Mouse (Mus musculus) intestine, embryonic 16.5 days (tissue): ENCODE data around the gene Nkiras1. TPM values are rescaled to one million over a fixed set of nuclear protein-coding genes. Genes with fewer than 3 reads are reported as not detected.
"Not testable (repeated sequence)": the region's sequence is repeated elsewhere in the genome, so short reads cannot be mapped to it uniquely, and the experiment has no call there.

Experiments used
- ATAC-seq: fragments of 200-750 bp; cut with Nextera tagmentation; 2 replicates; pipeline ENCODE4 v1.8.0; 2017; ENCODE audit warnings: moderate TSS enrichment, moderate library complexity
- H3K27ac ChIP-seq: fragments of 300-500 bp; sonication (generic); 2 replicates; pipeline ENCODE4 v1.5.1; 2014; ENCODE audit warnings: mild to moderate bottlenecking, low read length
- H3K27me3 ChIP-seq: fragments of 300-500 bp; sonication (generic); replicated peaks from 2 replicates; pipeline ENCODE4 v1.6.1; 2014; ENCODE audit warnings: low read length, control low read depth, mixed read lengths; ENCODE audit not compliant: control insufficient read depth, insufficient read depth
- H3K36me3 ChIP-seq: fragments of 300-500 bp; sonication (generic); 2 replicates; pipeline ENCODE4 v1.6.1; 2014; ENCODE audit warnings: low read length, control low read depth; ENCODE audit not compliant: control insufficient read depth, insufficient read depth
- H3K4me1 ChIP-seq: fragments of 300-500 bp; sonication (generic); 2 replicates; pipeline ENCODE4 v1.6.1; 2014; ENCODE audit warnings: low read length, control low read depth, mixed read lengths; ENCODE audit not compliant: control insufficient read depth, insufficient read depth
- H3K4me2 ChIP-seq: fragments of 300-500 bp; sonication (generic); 2 replicates; pipeline ENCODE4 v1.6.1; 2014; ENCODE audit warnings: low read depth, low read length, control low read depth
- H3K4me3 ChIP-seq: fragments of 300-500 bp; sonication (generic); 2 replicates; pipeline ENCODE4 v1.5.1; 2014; ENCODE audit warnings: mild to moderate bottlenecking, low read length
- H3K9ac ChIP-seq: fragments of 300-500 bp; sonication (generic); 2 replicates; pipeline ENCODE4 v1.6.1; 2014; ENCODE audit warnings: low read depth, low read length
- H3K9me3 ChIP-seq: fragments of 300-500 bp; sonication (generic); 2 replicates; pipeline ENCODE4 v1.6.1; 2016; ENCODE audit warnings: low read length, control low read depth; ENCODE audit not compliant: control insufficient read depth
- WGBS: fragments of 180-500 bp; shearing (Covaris S2); extraction: QIAGEN DNeasy Blood & Tissue Kit; methylation state at CpG from one replicate; pipeline ENCODE4 v1.1.7; 2014; 5-methylcytosine and 5-hydroxymethylcytosine counted together
- polyA plus RNA-seq: library from polyadenylated mRNA; unstranded; fragments of >200 nt; fragmentation: Nextera tagmentation; extraction: Ambion mirVana; gene quantifications from 2 replicates; pipeline ENCODE4 v1.2.1, GENCODE M21; 2015

The Nkiras1 gene
- polyA plus RNA-seq, 1 experiment from 2014 or later, result 15.9 TPM

GRCm38 (mm10) chr14:18236496-18237235, 34.3 kb upstream of the Nkiras1 start:
- not testable (repeated sequence) for ATAC-seq, H3K4me1 ChIP-seq
- 60% methylated on average over 2 of the region's 2 CpGs for WGBS

DNA sequence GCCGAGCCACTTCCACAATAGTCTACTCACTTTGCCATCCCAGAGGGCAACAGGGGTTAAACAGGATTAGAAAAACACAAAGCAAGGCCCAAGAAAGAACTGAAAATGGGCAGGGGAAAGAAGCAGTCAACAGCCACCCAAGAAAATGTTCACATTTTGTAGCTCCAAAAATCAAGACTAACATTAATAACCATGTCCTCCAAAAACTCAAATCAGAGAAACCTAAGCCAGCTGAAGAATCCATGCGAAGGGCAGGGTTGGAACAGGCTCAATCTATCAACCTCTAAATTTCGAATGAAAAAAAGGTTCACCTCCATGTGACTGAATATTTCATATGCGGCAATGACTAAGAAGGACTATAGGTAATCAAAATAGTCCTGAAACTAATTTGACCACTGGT, 33.6 kb upstream of the Nkiras1 start:
- Histone ChIP-seq H3K9ac (no peak overlapping the region), H3K4me1 (peaks cover 5% of the 10 kb centered on the region; the same call in 1 of the 2 replicates), H3K27me3 (no peaks in the 10 kb centered on the region), H3K36me3 (no peaks in the 10 kb centered on the region), H3K4me2 (no peak overlapping the region), H3K27ac (no peak overlapping the region), H3K9me3 (no peaks in the 10 kb centered on the region), H3K4me3 (no peak overlapping the region)
- ATAC-seq, result no peak
- WGBS, result 64% methylated on average over 4 of the region's 4 CpGs

More at GRCm38 (mm10) chr14:18236496-18237235, 34.3 kb upstream of the Nkiras1 start:
- H3K4me2 ChIP-seq, H3K4me3 ChIP-seq, H3K9me3 ChIP-seq, H3K27ac ChIP-seq, H3K9ac ChIP-seq, H3K27me3 ChIP-seq, H3K36me3 ChIP-seq: not testable (repeated sequence)

DNA sequence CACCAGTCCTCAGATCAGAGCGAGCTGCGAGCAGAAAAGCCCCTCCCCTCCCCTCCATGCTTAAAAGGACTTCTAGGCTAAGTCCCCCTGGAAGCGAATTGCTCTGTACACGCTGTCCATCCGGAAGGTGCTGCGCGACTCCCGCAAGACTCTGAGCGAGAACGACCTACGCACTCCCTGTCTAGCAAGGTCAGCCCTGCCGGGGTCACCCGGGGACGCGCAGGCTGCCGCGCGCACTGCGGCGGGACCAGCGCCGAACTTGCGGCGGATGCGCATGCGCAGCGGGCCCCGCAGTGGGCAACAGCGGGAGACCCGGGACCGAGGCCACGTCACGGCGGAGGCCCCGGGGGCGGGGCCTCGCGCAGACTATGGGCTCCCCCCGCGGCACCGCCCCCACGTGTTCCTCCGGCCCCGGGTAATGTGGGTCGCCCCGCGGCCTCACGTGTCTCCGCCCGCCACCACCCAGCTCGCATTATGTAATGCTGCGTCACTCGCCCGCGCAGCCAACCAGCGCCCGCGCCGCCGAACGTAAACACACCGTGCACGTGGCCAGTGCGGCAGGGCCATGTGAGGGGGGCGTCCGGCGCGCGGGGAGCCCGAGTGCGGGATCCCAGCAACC, 32.7 kb upstream of the Nkiras1 start:
- Histone ChIP-seq H3K9ac (peak overlapping the region; percentile 76), H3K4me2 (peak overlapping the region; percentile 81), H3K4me1 (peaks cover 5% of the 10 kb centered on the region; the same call in 1 of the 2 replicates), H3K36me3 (no peaks in the 10 kb centered on the region), H3K27ac (peak overlapping the region; percentile 77), H3K4me3 (peak overlapping the region; percentile 79), H3K9me3 (no peaks in the 10 kb centered on the region), H3K27me3 (no peaks in the 10 kb centered on the region)
- ATAC-seq, result peak; percentile 89
- under 1% methylated on average over 66 of the region's 71 CpGs for WGBS

DNA sequence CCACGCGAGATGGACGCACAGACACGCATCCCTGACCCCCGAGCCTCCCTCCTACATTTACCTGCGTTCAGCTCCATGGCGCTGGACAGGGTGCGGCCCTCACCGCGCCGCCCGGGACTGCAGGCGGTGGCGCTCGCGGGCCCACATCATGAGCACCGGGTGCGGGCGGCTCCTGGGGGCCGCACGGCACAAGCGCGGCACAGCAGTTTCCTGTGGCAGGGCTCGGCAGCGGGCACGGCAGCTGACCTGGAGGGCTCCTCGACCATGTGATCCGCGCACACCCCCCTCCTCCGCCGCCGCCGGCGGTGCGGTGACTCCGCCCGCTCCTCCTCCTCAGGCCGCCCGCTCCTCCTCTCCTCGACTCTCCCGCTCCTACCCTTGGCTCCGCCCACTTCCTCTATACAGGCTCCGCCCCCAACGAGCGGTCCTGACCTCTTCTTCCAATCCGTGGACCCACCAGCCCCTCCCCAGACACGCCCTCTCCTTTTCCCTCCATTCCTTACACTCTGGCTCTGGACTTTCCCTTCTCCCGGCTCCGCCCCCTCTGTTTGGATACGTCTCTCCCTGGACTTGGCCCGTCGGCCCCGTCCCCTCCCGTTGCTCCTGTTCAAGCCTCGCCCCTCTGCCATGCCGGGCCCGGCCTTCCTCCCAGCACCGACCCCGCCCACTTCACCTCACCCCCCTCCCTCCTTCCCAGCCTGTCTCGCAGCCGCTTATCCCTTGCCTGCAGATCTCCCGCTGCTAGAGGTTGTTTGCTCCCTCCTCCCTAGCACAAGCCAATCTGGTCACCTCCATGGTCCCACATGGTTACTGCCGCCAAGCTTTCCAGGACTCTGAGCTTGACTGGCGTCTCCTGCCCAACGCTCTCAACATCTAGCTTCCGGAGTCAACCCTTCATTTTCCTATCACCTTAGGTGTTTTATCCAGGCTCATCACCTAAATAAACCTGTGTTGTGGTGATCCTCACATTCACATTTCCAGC, 31.9 kb upstream of the Nkiras1 start, which contains the start of gene Nr1d2:
Gene Nr1d2 (minus strand): TSS at position 378 of the 982 bp plus-strand sequence.
- Histone ChIP-seq H3K27me3 (no peaks in the 10 kb centered on the region), H3K4me2 (peak within 1 kb of the TSS; percentile 81), H3K9me3 (no peaks in the 10 kb centered on the region), H3K9ac (peak within 1 kb of the TSS; percentile 76), H3K36me3 (no peaks in the 10 kb centered on the region), H3K4me3 (peak within 1 kb of the TSS; percentile 79), H3K4me1 (peaks cover 5% of the 10 kb centered on the region; the same call in 1 of the 2 replicates), H3K27ac (peak within 1 kb of the TSS; percentile 77)
- under 1% methylated on average over 51 of the region's 66 CpGs for WGBS
- ATAC-seq, result peak; percentile 93

DNA sequence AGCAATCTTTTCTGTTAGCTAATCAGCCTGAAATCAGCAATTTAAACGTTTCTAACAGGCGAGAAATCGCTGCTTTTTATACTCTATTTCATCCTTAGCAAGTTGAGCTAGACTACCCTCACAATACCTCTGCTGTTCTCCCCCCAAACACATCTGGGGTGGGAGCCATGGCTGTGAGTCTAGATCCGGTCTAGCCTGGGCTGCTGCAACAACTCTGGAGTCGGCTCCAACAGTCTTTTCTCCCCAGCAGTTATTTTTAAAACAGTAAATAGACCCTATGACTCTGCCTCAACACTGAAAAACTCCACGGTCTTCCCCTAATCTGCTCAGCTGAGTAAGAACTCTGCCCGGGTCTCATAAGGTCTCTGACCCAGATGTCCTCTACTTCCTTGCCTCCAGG, 30.8 kb upstream of the Nkiras1 start:
- Histone ChIP-seq H3K4me1 (peaks cover 5% of the 10 kb centered on the region; the same call in 1 of the 2 replicates), H3K27me3 (no peaks in the 10 kb centered on the region), H3K4me3 (no peak overlapping the region), H3K9ac (no peak overlapping the region), H3K27ac (no peak overlapping the region), H3K36me3 (no peaks in the 10 kb centered on the region), H3K9me3 (no peaks in the 10 kb centered on the region), H3K4me2 (no peak overlapping the region)
- WGBS, result 67% methylated on average over 7 of the region's 7 CpGs
- no peak for ATAC-seq

- ATAC-seq, result no peak
- Histone ChIP-seq H3K9ac (no peak overlapping the region), H3K4me1 (peaks cover 5% of the 10 kb centered on the region; the same call in 1 of the 2 replicates), H3K9me3 (no peaks in the 10 kb centered on the region), H3K4me3 (no peak overlapping the region), H3K36me3 (no peaks in the 10 kb centered on the region), H3K27ac (no peak overlapping the region), H3K4me2 (no peak overlapping the region), H3K27me3 (no peaks in the 10 kb centered on the region)
- WGBS, result 86% methylated on average over 4 of the region's 4 CpGs
These were observed 29.1 kb upstream of the Nkiras1 start for GRCm38 (mm10) chr14:18241786-18242185.

DNA sequence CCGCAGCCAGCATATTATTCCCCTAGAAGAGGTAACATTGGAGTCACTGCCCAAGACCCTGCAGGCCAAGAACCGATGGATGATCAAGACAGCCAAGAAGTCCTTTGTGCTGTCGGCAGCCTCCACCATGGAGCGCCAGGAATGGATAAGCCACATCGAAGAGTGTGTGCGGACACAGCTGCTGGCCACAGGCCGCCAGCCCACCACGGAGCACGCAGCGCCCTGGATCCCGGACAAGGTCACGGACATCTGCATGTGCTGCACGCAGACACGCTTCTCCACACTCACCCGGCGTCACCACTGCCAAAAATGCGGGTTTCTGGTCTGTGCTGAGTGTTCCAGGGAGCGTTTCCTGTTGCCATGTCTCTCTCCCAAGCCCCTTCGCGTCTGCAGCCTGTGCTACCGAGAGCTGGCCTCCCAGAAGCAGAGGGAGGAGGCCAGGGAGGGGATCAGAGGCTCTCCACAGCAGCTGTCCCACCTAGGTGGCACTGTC, 28.3 kb upstream of the Nkiras1 start:
- Histone ChIP-seq H3K36me3 (no peaks in the 10 kb centered on the region), H3K9ac (no peak overlapping the region), H3K9me3 (no peaks in the 10 kb centered on the region), H3K4me1 (no peaks in the 10 kb centered on the region), H3K27me3 (no peaks in the 10 kb centered on the region), H3K4me2 (no peak overlapping the region), H3K4me3 (no peak overlapping the region), H3K27ac (no peak overlapping the region)
- ATAC-seq, result no peak
- 83% methylated on average over 21 of the region's 21 CpGs for WGBS

DNA sequence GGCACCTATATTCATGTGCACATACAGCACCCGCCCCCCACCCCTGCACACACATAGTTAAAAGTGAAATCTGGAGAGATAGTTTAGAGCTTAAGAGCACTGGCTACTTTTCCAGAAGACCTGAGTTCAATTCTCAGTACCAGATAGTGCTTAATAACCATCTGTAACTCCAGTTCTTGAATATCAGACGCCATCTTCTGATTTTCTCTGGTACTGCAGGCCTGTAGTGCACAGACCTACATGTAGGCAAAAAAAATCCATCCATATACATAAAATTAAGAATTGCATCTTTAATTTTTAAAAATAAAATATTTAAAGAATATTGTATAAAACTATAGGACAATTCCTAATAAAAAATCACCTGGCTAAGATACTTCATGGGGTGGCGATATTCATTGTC, 9.7 kb upstream of the Nkiras1 start:
- H3K4me1 ChIP-seq, result no peaks in the 10 kb centered on the region
- no peak overlapping the region for H3K4me3 ChIP-seq
- H3K9me3 ChIP-seq, result no peaks in the 10 kb centered on the region
- ATAC-seq, result no peak
- H3K36me3 ChIP-seq, result no peaks in the 10 kb centered on the region
- no peak overlapping the region for H3K27ac ChIP-seq
- no peaks in the 10 kb centered on the region for H3K27me3 ChIP-seq
- no peak overlapping the region for H3K4me2 ChIP-seq
- no peak overlapping the region for H3K9ac ChIP-seq
- WGBS, result 84% methylated on average over 3 of the region's 3 CpGs

DNA sequence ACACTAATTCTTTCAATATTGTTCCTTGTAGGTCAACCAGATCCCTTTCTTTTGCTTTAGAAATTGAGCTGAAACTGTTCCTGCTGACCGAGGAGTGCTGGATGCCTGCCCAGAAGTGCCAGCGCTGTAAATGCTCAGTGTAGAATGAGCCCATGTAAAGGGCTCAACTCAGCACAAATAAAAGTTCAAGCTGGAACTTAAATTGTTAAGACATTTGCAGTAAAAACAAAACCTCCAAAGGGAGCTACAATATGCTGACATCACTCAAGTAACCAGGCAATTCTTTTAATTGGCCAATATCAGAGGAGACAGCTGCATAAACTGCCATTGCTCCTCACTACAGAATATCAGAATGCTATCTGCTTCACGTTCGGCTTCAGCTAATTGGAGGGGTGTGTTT, 7.5 kb upstream of the Nkiras1 start:
- Histone ChIP-seq H3K9ac (no peak overlapping the region), H3K4me3 (no peak overlapping the region), H3K4me1 (no peaks in the 10 kb centered on the region), H3K27ac (no peak overlapping the region), H3K9me3 (no peaks in the 10 kb centered on the region), H3K36me3 (peaks cover 3% of the 10 kb centered on the region; the same call in 1 of the 2 replicates), H3K4me2 (no peak overlapping the region), H3K27me3 (no peaks in the 10 kb centered on the region)
- no peak for ATAC-seq
- 54% methylated on average over 4 of the region's 4 CpGs for WGBS
